8 mouse cellular contexts compared by ENCODE assay signal in genomic region chr9:78521689-78522088, GRCm38 (mm10). TPM values are rescaled to one million over a fixed set of nuclear protein-coding genes. Genes with fewer than 3 reads are reported as not detected.
A peak's percentile ranks its signal among the peaks of the same experiment; 100 is the strongest.
DNase-seq lines count a peak whose midpoint lies in the region; ATAC-seq lines count a peak whose summit lies in the region.

No protein-coding gene starts in this region.

- peaks cover 11% of the 10 kb centered on the region for H3K4me1 ChIP-seq in brown adipose tissue, adult 24 weeks (ENCODE audit: control insufficient read depth, insufficient read depth, insufficient read length, low read length)
- H3K4me1 ChIP-seq in heart, embryonic 16.5 days (ENCODE audit: control insufficient read depth, insufficient read depth, low read length), result peaks cover 9% of the 10 kb centered on the region
- H3K4me1 ChIP-seq in limb, embryonic 10.5 days, result peaks cover 18% of the 10 kb centered on the region
- 0 out of 2 replicates have a peak, but pooled peaks cover 6% of the 10 kb centered on the region for H3K4me1 ChIP-seq in stomach, embryonic 16.5 days (ENCODE audit: control insufficient read depth, insufficient read depth, low read length)

- no peak overlapping the region for H3K27ac ChIP-seq in brown adipose tissue, adult 24 weeks (replicated peaks; ENCODE audit: low read depth, low read length)
- no peak overlapping the region for H3K27ac ChIP-seq in heart, embryonic 16.5 days (ENCODE audit: low read length)
- H3K27ac ChIP-seq in limb, embryonic 10.5 days, result peak overlapping the region; percentile 92
- H3K27ac ChIP-seq in stomach, embryonic 16.5 days (ENCODE audit: low read length), result no peak overlapping the region

- peak overlapping the region; percentile 46 for H3K4me3 ChIP-seq in brown adipose tissue, adult 24 weeks (ENCODE audit: insufficient read depth, low read depth, low read length)
- H3K4me3 ChIP-seq in heart, embryonic 16.5 days (ENCODE audit: low read length), result peak overlapping the region; percentile 58
- peak overlapping the region; percentile 69 for H3K4me3 ChIP-seq in limb, embryonic 10.5 days
- H3K4me3 ChIP-seq in stomach, embryonic 16.5 days (replicated peaks; ENCODE audit: low read length), result peak overlapping the region; percentile 44

- H3K4me2 ChIP-seq in heart, embryonic 16.5 days (ENCODE audit: low read depth, low read length), result peak overlapping the region; percentile 91
- H3K4me2 ChIP-seq in stomach, embryonic 16.5 days (ENCODE audit: low read depth, low read length), result peak overlapping the region; percentile 85

- 28% methylated on average over 14 of the region's 14 CpGs for WGBS in heart, embryonic 16.5 days
- WGBS in limb, embryonic 10.5 days, result 36% methylated on average over 14 of the region's 14 CpGs
- WGBS in stomach, embryonic 16.5 days, result 24% methylated on average over 14 of the region's 14 CpGs

- peak overlapping the region; percentile 73 for H3K9ac ChIP-seq in heart, embryonic 16.5 days (ENCODE audit: low read length)
- H3K9ac ChIP-seq in stomach, embryonic 16.5 days (ENCODE audit: low read length), result 0 out of 2 replicates have a peak overlapping the region, but pooled peaks have one; percentile 48

- H3K9me3 ChIP-seq in heart, embryonic 16.5 days (replicated peaks; ENCODE audit: control insufficient read depth, low read length), result no peaks in the 10 kb centered on the region
- no peaks in the 10 kb centered on the region for H3K9me3 ChIP-seq in limb, embryonic 10.5 days (replicated peaks)
- no peaks in the 10 kb centered on the region for H3K9me3 ChIP-seq in stomach, embryonic 16.5 days (replicated peaks; ENCODE audit: control insufficient read depth, low read length)

- H3K36me3 ChIP-seq in heart, embryonic 16.5 days (ENCODE audit: control insufficient read depth, insufficient read depth), result no peaks in the 10 kb centered on the region
- peaks cover 38% of the 10 kb centered on the region for H3K36me3 ChIP-seq in limb, embryonic 10.5 days
- no peaks in the 10 kb centered on the region for H3K36me3 ChIP-seq in stomach, embryonic 16.5 days (ENCODE audit: control insufficient read depth, insufficient read depth, low read length)

- DNase-seq in kidney, adult 18-20 months, result peak; percentile 53
- no peak for DNase-seq in kidney, adult 8-10 months
- peak; percentile 54 for DNase-seq in limb, embryonic 10.5 days (ENCODE audit: low spot score)
- peak; percentile 46 for DNase-seq in mesoderm, embryonic 11.5 days (ENCODE audit: low read depth, low spot score)
- no peak for DNase-seq in layer of hippocampus, adult 9-10 months (ENCODE audit: low spot score)

- H3K27me3 ChIP-seq in heart, embryonic 16.5 days (ENCODE audit: control insufficient read depth, insufficient read depth, low read length), result no peaks in the 10 kb centered on the region
- H3K27me3 ChIP-seq in limb, embryonic 10.5 days (ENCODE audit: low read depth, poor library complexity, severe bottlenecking), result no peaks in the 10 kb centered on the region
- no peaks in the 10 kb centered on the region for H3K27me3 ChIP-seq in stomach, embryonic 16.5 days (ENCODE audit: control insufficient read depth, insufficient read depth, low read length)

- ATAC-seq in heart, embryonic 16.5 days (replicated peaks; ENCODE audit: extremely low read depth, insufficient read depth, low FRiP score), result no peak
- no peak for ATAC-seq in stomach, embryonic 16.5 days (ENCODE audit: insufficient read depth, low FRiP score)

RNA-seq across cellular contexts. Expression of gene Eef1a1, which starts 32.7 kb away (rescaled TPM):
- 3,256 and 3,366 TPM in 2 replicates for polyA plus RNA-seq in brown adipose tissue, adult 24 weeks (2012; ENCODE audit: insufficient read depth, insufficient read length, missing spikeins)
- polyA plus RNA-seq in heart, embryonic 16.5 days (2015; fragmentation: Nextera tagmentation; extraction: Ambion mirVana), result 3,112 and 3,297 TPM in 2 replicates
- polyA plus RNA-seq in limb, embryonic 10.5 days (2016; fragmentation: Nextera tagmentation; extraction: Ambion mirVana), result 3,854 and 3,970 TPM in 2 replicates
- 4,219 and 4,255 TPM in 2 replicates for polyA plus RNA-seq in stomach, embryonic 16.5 days (2015; fragmentation: Nextera tagmentation; extraction: Ambion mirVana)

Comparison
In these comparisons a context has a peak if more than half of its experiments do, and no peak if none do; other contexts are left out.
1. DNase-seq: peak in kidney, adult 18-20 months (single experiment), limb, embryonic 10.5 days (single experiment) and mesoderm, embryonic 11.5 days (single experiment); none in kidney, adult 8-10 months (0 of 2) and layer of hippocampus, adult 9-10 months (single experiment).
2. Peak in every context shown above with its lines, with median percentiles within 50 percentile points of each other: H3K4me3 ChIP-seq.